Mouse (Mus musculus) MN1 (cell line): ENCODE data around the gene Ska3.
A peak's percentile ranks its signal among the peaks of the same experiment; 100 is the strongest.

Source experiments
- DNase-seq: peaks from one replicate; pipeline ENCODE4 v3.0.0-alpha.2; 2016; ENCODE audit warnings: low spot score

Gene Ska3

GRCm38 (mm10) chr14:57797551-57797950 is 28.4 kb downstream of the Ska3 start:
- DNase-seq = peak; percentile 24

- DNase-seq = no peak
Observed at GRCm38 (mm10) chr14:57791171-57791570, 34.8 kb downstream of the Ska3 start.

- no peak for DNase-seq
Observed at GRCm38 (mm10) chr14:57789759-57790158, 36.2 kb downstream of the Ska3 start.

GRCm38 (mm10) chr14:57789311-57789710 is 36.7 kb downstream of the Ska3 start:
- no peak for DNase-seq

GRCm38 (mm10) chr14:57787406-57787805 is 38.6 kb downstream of the Ska3 start:
- peak; percentile 31 for DNase-seq

- no peak for DNase-seq
Observed at GRCm38 (mm10) chr14:57772157-57772815, 53.7 kb downstream of the Ska3 start.

- no peak for DNase-seq
Observed at GRCm38 (mm10) chr14:57769102-57769501, 56.9 kb downstream of the Ska3 start.

- DNase-seq = no peak
Observed at GRCm38 (mm10) chr14:57760447-57761412, 65.3 kb downstream of the Ska3 start.

GRCm38 (mm10) chr14:57758237-57758636 is 67.7 kb downstream of the Ska3 start, which contains the start of gene Lats2:
TSS of gene Lats2 (minus strand) at chr14:57758388.
- no peak for DNase-seq
